Mouse (Mus musculus) regulatory T cell (primary cell): ENCODE measurements around the gene Fut11.
"Not testable (repeated sequence)": the region's sequence is repeated elsewhere in the genome, so short reads cannot be mapped to it uniquely, and the experiment has no call there.

Source experiments
- in situ Hi-C: fragments of 300-600 bp; cut with MboI, MseI; formaldehyde crosslinking; loops from one replicate; pipeline ENCODE4 v1.15.1; 2025; ENCODE audit warnings: high pct_unique_total_duplicates

The Fut11 gene

DNA sequence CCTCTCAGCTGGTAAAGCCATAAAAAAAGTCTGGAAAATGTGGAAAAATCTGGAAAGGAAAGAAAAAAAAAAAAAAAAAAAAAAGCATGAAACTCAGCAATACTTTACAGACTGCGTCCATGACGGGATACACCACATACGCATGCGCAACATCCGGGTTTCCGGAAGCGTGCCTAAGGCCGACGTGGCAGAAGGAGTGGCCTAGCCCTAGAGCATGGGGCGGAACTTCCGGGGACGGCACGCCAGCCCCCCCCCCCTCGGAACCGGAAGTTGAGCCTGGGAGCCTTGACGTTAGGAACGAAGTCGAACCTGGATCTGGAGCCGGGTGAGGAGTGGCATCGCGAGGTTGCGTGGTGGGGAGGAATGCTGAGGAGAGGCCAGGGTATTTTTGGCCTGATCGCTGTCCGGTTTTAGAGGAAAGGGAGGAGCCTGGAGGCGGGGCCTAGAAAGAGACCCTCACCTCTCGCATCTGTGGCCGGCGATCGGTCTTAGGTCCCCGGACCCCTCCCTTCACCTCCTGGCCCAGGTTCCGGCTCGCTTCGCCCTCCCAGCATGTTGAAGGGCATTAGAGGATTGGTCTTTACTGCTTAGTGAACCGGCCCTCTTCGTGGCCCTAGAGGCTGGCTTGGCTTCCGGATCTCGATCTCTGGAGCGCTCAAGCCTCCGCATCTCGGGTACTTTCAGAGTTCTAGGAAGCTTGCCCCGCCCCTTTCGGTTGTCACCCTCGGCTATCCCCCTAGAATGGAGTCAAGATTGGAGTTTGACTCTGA is 20.5 kb upstream of the Fut11 start, which contains the start of gene Sec24c:
TSS of gene Sec24c (plus strand) at position 245 of the 770 bp plus-strand sequence.
- in situ Hi-C loops = no loop called here

DNA sequence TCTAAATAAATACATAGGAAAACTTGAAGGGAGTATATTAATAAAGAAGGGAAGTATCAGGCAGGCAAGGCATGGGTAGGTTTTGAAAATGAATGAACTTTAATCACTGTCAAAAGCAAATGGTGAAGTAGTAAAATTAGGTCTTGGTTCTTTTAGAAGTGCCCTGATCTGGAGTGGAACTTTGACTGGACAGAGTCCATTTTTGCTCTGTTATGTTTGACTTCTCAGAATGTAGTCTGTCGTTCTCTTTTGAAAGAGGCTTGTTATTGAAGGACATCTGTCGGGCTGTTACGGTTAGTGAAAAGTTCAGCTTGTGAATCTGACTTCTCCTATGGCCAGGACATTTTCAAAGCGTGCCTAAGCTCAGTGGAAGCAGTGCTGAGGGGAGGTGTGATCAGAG is 16.9 kb upstream of the Fut11 start:
- in situ Hi-C loops = loop anchor here (25.0 kb wide), 1 partner anchor 1159 kb away; the partner anchor contains the start of genes Comtd1 and Vdac2

DNA sequence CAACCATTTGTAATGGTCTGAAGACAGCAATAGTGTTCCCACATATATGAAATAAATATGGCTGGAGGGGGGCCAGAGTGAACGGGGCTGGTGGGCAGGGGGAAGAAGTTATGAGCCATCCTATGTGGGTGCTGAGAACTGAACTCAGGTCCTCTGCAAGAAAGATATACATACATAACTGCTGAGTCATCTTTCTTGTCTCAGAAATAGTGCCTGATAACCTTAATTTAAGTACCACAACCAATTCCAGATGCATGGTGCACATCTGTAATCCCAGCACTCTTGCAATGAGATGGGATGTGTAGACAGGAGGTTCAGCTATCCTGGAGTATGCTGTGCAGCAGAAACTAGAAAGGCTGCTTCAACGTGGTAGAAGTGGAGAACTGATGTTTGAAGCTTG is 13.0 kb upstream of the Fut11 start:
- in situ Hi-C loops = loop anchor here (25.0 kb wide), 1 partner anchor 1156 kb away; the partner anchor contains the start of genes Comtd1 and Vdac2

DNA sequence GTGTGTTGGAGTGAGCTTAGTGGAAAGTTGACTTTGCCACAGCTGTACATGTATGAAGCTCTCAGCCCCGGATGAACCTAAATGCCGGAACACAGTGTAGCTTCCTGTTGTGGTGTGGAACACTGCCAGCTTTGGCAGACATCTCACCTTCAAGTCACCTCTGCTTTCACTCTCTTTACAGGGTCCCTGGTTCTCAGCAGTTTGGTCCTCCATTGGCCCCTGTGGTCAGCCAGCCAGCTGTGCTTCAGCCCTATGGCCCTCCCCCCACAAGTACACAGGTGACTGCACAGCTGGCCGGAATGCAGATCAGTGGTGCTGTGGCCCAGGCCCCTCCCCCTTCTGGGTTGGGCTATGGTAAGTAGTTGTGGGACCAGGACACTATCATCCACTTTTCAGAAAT is 12.3 kb upstream of the Fut11 start:
- in situ Hi-C loops = loop anchor here (25.0 kb wide), 1 partner anchor 1155 kb away; the partner anchor contains the start of genes Comtd1 and Vdac2

DNA sequence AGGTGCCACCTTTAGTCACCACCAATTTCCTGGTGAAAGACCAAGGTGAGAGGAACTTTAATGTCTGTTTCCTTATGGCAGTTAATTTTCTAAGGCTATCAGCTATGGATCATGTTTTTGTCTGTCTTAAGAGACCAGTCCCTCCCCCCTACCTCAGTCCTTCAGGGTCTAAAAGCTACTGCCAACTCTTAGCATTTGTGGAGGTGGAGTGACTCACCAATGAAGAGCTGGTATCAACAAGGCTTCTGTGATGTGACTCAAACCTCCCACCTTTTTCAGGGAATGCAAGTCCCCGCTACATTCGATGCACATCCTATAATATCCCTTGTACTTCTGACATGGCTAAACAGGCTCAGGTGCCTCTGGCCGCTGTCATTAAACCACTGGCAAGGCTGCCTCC is 8.2 kb upstream of the Fut11 start:
- in situ Hi-C loops = loop anchor here (25.0 kb wide), 1 partner anchor 1151 kb away; the partner anchor contains the start of genes Comtd1 and Vdac2

DNA sequence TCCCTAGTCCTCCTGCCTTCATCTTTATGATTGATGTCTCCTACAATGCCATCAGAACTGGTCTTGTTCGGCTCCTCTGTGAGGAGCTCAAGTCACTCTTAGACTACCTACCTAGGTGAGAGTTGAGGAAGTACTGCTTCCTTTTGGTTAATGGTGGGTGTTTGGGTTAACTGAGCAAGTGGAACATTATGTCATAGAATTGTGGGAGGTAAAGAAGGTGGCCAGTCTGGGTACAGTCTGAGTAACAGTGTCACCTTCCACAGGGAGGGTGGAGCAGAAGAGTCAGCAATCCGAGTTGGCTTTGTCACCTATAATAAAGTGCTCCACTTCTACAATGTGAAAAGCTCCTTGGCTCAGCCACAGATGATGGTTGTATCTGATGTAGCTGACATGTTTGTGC is 5.8 kb upstream of the Fut11 start:
- in situ Hi-C loops = loop anchor here (25.0 kb wide), 1 partner anchor 1148 kb away; the partner anchor contains the start of genes Comtd1 and Vdac2

DNA sequence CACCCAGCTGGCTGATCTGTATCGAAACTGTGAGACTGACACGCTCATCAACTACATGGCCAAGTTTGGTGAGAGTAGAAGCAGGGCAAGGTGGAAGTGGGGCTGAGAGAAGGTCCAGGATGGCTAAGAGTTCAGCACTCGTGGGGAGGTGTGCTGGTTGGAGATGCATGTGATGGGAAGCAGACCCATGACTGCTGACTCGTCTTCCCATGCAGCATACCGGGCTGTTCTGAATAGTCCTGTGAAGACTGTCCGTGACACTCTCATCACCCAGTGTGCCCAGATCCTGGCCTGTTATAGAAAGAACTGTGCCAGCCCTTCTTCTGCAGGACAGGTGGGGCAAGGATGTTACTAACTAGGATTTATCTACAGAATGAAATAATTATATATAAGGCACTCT is 3.0 kb upstream of the Fut11 start:
- in situ Hi-C loops = loop anchor here (25.0 kb wide), 1 partner anchor 1146 kb away; the partner anchor contains the start of genes Comtd1 and Vdac2

DNA sequence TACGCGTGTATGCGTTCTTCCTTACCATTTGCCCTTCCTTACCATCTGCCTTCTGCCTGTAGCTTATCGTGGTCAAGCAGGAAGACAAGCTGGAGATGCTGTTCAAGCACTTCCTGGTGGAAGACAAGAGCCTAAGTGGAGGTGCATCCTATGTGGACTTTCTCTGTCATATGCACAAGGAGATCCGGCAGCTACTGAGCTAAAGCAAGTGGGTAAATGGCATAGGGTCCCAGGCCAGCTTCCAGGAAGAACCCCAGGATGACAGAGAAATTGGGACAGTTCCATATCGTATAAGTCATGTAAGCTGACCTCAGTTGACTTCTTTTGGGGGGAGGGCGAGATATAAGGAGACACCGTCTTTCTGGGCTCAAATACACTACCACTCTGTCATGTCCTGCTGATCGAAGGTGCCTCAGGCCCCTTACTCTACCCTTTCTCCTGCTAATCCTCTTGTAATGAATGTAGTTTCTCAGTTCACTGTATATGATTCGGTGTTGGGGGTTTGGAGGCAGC is 1.1 kb upstream of the Fut11 start:
- in situ Hi-C loops = loop anchor here (25.0 kb wide), 1 partner anchor 1144 kb away; the partner anchor contains the start of genes Comtd1 and Vdac2

DNA sequence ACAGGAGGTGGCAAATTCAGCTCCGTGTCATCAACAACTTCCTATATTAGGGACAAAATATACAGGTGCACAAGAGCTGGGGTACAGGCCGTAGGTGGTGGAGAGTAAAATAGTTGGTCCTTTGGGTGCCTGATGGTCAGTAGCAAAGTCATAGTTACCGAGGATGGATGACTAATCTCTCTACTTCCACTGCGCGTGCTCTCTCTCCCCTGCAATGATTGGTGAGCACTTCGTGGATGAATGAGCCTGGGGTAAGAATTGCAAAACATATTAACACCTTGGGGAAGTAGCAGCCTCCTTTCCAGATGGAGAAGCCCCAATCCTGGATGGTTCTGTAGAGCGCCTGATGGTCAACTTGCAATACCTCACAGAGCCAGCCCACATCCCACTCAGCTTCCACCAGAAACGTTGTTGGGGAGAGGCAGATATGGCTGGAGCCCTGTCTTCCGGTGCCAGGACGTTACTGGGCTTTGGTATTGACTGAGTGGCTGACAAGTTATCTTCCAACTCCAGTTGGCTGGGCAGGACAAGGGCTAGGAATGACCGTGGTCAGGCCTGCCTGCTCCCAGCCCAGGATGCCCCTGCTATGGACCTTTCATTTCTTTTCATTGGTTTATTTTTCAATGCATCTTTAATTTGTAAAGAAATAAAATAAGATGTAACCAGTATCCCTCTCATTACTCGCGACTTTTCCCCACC is 434 bp upstream of the Fut11 start:
- in situ Hi-C loops = loop anchor here (25.0 kb wide), 1 partner anchor 1143 kb away; the partner anchor contains the start of genes Comtd1 and Vdac2

DNA sequence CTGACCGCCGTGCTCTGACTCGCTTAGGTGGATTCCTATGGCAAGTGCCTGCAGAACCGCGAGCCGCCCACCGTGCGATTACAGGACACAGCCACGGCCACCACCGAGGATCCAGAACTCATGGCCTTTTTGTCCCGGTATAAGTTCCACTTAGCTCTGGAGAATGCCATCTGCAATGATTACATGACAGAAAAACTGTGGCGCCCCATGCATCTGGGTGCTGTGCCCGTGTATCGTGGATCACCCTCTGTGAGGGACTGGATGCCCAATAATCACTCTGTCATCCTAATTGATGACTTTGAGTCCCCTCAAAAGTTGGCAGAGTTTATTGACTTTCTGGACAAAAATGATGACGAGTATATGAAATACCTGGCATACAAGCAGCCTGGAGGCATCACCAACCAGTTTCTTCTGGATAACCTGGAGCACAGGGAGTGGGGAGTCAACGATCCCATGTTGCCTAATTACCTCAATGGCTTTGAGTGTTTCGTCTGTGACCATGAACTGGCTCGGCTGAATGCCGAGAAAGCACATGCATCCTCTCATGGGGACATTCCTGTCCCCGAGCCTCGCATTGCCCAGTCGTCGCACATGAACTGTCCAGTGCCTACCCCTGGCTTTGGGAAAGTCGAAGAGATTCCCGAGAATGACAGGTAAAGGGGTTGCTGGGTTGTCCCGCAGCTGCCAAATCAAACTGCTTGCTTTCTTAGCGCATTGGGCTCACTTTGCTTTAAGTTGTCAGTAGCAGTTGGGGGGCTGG is 1.2 kb downstream of the Fut11 start:
- in situ Hi-C loops = loop anchor here (5.0 to 25.0 kb wide), 2 partner anchors 91 to 1141 kb away; partner anchors contain the start of genes Comtd1 and Vdac2

DNA sequence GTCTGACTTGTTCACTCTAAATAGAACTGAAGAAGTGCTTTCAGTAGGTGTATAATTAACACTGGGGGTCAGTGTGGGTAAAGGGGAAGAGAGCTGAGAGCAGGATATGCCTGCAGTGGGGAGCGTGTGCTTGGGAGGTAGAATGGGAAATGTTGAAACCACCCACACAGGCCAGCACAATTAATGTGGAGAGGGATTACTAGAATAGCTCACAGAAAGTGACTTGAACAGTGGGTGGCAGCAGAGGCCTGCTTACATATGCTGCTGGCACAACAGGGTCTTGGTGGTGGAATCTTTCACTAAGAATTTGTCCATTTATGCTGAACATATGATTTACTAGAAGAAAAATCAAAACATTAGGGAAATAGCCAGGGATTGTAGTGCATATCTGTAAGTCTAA is 2.2 kb downstream of the Fut11 start:
- in situ Hi-C loops = loop anchor here (5.0 to 25.0 kb wide), 2 partner anchors 90 to 1140 kb away; partner anchors contain the start of genes Comtd1 and Vdac2

DNA sequence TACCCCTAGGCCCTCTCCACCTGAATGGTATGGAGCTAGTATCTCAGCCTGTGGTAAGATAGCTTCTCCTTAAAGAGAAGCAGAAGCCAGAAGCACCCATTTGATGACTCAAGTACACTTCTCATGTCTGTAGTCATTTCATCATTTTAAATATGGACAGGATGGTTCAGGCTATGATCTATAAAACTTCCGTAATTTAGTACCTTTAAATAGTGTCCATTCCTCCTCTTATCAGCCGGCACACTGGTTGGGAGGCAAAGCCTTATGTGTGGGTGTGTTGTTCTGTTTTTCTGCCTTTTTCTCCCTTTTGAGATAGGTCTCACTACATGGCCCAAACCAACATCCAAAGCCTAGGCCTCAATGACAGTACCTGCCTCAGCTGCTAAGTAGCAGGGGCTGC is 3.7 kb downstream of the Fut11 start:
- in situ Hi-C loops = loop anchor here (5.0 to 25.0 kb wide), 2 partner anchors 89 to 1139 kb away; partner anchors contain the start of genes Comtd1 and Vdac2

DNA sequence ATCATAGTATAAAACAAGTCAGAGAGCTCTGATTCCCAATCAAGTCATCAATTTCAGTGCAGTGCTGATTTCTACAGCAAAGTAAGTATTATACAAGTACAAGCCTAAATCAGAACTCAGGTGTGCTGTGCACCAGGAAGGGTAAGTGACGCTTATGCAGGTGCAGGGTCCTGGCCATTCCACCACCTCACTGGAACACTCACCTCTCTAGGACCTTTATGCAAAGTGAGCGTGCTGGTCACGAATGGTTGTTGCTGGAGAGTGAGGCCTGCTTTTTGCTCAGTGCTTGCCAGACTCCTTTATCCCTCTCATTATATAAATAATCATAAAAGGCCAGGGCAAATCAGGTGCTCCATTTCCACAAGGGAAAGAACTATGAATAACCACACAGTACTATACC is 5.6 kb downstream of the Fut11 start:
- in situ Hi-C loops = no loop called here

DNA sequence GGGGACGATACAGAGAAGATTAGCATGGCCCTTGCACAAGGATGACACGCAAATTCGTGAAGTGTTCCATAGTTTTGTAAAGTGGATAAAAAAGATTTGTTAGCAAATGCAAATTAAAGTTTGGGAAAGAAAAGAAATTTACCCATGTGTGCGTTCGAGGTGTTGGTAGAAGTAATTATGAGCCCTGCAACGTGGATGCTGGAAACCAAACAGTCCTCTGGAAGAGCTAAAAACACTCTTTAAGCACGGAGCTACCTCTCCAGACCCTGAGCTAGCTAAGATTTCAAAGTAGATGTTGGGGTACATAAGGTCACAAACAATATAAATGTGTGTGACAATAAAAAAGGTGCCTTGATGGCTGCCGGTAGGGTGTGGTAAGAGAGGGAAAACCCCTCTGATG is 6.8 kb downstream of the Fut11 start:
- in situ Hi-C loops = no loop called here

DNA sequence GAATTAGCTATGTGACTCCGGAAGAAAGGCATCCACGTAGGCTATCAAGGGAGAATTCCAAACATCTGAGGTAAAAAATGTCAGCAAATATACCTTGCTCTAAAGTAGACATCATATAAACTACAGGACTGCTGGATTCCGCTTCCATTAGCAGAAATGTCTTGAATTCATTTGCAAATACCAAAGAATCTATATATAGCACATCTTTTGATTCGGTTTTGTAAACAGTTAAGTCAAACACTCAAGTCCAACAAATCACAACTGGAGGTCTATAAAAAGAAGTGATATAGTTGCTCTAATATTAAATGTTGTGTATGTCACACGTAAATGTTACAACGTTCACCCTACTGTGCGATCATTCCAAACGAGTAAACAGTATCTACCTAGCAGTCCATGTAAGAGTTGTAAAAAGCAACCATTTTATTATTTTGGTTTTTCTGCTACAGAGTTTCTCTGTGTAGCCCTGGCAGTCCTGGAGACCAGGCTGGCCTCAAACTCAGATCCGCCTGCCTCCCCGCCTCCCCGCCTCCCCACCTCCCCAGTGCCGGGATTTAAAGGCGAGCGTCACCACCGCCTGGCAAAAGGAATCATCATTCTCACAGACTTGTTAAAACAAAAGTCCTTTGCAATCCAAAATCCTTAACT is 7.5 kb downstream of the Fut11 start:
- in situ Hi-C loops = no loop called here

DNA sequence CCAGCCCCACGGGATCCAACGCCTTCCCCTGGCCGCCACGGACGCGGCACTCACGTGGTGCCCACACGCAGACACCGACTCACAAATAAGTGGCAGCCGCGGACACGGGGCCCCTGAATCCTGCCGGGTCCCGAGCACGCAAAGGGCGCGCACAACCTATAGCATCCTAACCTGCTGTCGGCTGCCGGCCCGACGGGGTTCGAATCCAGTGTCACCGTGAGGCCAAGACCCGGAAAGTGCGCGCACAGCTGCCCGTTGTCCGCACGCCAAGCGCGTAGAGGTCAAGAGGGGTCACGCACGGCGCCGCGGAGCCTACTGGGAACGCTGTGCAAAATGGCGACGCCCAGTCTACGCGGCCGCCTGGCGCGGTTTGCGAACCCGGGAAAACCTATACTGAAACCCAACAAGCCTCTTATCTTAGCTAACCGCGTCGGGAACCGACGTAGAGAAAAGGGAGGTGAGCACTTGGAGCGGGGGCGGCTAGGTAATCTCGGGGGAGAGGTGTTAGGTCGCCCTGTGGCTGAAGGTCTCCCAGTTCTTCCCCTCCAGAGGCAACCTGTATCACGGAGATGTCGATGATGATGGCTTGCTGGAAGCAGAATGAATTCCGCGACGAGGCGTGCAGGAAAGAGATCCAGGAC is 8.1 kb downstream of the Fut11 start, which contains the start of gene Chchd1:
TSS of gene Chchd1 (plus strand) at position 266 of the 641 bp plus-strand sequence.
- in situ Hi-C loops = no loop called here

DNA sequence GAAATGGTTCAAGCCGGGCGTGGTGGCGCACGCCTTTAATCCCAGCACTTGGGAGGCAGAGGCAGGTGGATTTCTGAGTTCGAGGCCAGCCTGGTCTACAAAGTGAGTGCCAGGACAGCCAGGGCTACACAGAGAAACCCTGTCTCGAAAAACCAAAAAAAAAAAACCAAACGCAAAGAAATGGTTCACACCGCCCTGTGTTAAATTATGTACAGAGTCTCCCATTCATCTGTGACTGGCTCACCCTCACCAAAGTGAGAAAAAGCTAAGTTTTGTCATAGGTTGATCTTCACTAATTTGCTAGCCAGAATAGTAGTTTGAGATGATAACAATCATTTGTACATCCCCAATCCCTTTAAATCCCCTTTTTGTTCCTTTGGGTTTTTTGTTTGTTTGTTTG is 8.7 kb downstream of the Fut11 start:
- in situ Hi-C loops = not testable (repeated sequence)

DNA sequence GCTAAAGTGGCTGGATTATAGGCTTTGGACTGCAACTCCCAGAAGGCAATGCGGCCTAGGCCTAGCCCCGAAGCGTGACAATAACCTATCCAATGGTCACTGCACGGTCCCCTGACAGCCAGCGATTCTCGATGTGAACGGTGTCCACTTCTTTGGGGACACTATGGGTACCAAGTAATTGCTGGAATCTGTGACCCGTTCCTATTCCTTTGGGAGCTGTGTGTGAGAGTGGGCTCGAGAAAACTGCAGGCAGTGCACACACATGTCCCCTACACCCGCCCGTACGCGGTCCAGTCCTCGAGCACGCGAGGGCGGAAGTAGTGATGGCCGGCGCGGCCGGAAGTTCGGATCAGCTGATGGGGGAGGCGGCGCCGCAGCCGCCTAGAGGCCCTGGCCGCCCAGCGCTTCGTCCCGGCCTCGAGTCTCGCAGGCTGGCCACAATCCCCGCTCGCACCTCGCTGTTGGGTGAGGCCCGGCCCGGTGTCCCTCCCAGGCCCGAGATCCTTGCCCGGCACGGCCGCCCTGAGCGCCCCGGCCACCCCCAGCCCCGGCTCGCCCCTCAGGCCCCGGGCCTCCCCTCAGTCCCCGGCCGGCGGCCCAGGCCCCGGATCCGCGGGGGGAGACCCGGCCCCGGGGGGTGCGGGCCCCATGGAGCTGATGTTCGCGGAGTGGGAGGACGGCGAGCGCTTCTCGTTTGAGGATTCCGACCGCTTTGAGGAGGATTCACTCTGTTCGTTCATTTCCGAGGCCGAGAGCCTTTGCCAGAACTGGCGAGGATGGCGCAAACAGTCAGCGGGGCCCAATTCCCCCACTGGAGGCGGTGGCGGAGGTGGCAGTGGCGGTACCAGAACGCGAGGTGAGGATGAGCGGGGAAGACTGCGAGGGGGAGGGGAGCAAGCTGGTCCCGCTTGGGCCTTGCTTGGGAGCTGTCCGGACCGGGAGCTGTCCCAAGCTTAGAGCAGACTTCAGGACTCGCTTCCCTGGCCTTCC is 12.7 kb downstream of the Fut11 start, which contains the start of gene Zswim8:
TSS of gene Zswim8 (plus strand) at position 352 of the 990 bp plus-strand sequence.
- in situ Hi-C loops = no loop called here

DNA sequence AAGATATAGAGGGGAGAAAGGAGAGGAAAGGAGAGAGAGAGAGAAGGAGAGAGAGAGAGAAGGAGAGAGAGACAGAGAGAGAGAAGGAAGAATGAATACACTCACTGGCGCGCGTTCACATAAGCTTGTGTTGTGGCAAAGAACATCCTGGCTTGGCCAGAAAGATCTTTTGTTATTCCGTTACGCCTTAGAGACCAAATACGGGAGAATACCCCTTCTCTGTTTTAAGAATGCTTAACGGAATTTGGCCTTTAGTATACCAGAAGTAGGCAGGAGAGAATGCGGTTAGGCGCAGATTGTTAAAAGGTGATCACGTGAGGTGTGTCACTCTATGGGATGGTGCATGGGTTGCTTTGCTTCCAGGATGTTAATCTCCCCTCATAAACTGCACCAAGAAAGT is 13.5 kb downstream of the Fut11 start:
- in situ Hi-C loops = no loop called here
